Mouse (Mus musculus) stomach, embryonic 14.5 days (tissue): ENCODE results near the gene Vrk2. TPM values are rescaled to one million over a fixed set of nuclear protein-coding genes. Genes with fewer than 3 reads are reported as not detected.

Experiments used
- ATAC-seq: fragments of 200-750 bp; cut with Nextera tagmentation; 2 replicates; pipeline ENCODE4 v1.8.0; 2017; ENCODE audit warnings: low read depth, moderate TSS enrichment; ENCODE audit not compliant: insufficient number of reproducible peaks, insufficient read depth, low FRiP score
- H3K27ac ChIP-seq: fragments of 300-500 bp; sonication (generic); 2 replicates; pipeline ENCODE4 v1.5.1; 2014; ENCODE audit warnings: mild to moderate bottlenecking, low read length, moderate library complexity, mixed read lengths
- H3K27me3 ChIP-seq: fragments of 300-500 bp; sonication (generic); 2 replicates; pipeline ENCODE4 v1.6.1; 2014; ENCODE audit warnings: low read length, control low read depth, mixed read lengths; ENCODE audit not compliant: control insufficient read depth, insufficient read depth
- H3K36me3 ChIP-seq: fragments of 300-500 bp; sonication (generic); 2 replicates; pipeline ENCODE4 v1.6.1; 2014; ENCODE audit warnings: mild to moderate bottlenecking, control low read depth, low read length, moderate library complexity, mixed read lengths; ENCODE audit not compliant: control insufficient read depth, insufficient read depth
- H3K4me1 ChIP-seq: fragments of 300-500 bp; sonication (generic); 2 replicates; pipeline ENCODE4 v1.6.1; 2014; ENCODE audit warnings: low read length, control low read depth, mixed read lengths; ENCODE audit not compliant: control insufficient read depth, insufficient read depth
- H3K4me2 ChIP-seq: fragments of 300-500 bp; sonication (generic); replicated peaks from 2 replicates; pipeline ENCODE4 v1.6.1; 2014; ENCODE audit warnings: low read depth, low read length, control low read depth
- H3K4me3 ChIP-seq: fragments of 300-500 bp; sonication (generic); 2 replicates; pipeline ENCODE4 v1.5.1; 2014; ENCODE audit warnings: low read depth, low read length, control low read depth
- H3K9ac ChIP-seq: fragments of 300-500 bp; sonication (generic); replicated peaks from 2 replicates; pipeline ENCODE4 v1.6.1; 2014; ENCODE audit warnings: low read depth, mild to moderate bottlenecking, control low read depth, low read length, moderate library complexity, mixed read lengths
- H3K9me3 ChIP-seq: fragments of 300-500 bp; sonication (generic); 2 replicates; pipeline ENCODE4 v1.6.1; 2016; ENCODE audit warnings: low read depth, low read length, control low read depth; ENCODE audit not compliant: control insufficient read depth
- WGBS: fragments of 180-500 bp; shearing (Covaris S2); extraction: QIAGEN DNeasy Blood & Tissue Kit; methylation state at CpG from one replicate; pipeline ENCODE4 v1.1.7; 2014; 5-methylcytosine and 5-hydroxymethylcytosine counted together
- polyA plus RNA-seq: library from polyadenylated mRNA; unstranded; fragments of >200 nt; fragmentation: Nextera tagmentation; extraction: Ambion mirVana; gene quantifications from 2 replicates; pipeline ENCODE4 v1.2.1, GENCODE M21; 2014

Gene Vrk2
- polyA plus RNA-seq, 1 experiment from 2014 or later = 30.4 TPM

GRCm38 (mm10) chr11:26587184-26587524 is 6.6 kb downstream of the Vrk2 start:
- no peak for ATAC-seq
- H3K9me3 ChIP-seq = no peaks in the 10 kb centered on the region
- WGBS = 83% methylated on average over 1 of the region's 1 CpGs
- peak overlapping the region; percentile 27; the same call in 1 of the 2 replicates for H3K27ac ChIP-seq
- H3K9ac ChIP-seq = no peak overlapping the region
- no peaks in the 10 kb centered on the region; the same call in none of the 2 replicates for H3K36me3 ChIP-seq
- no peak overlapping the region for H3K4me2 ChIP-seq
- no peaks in the 10 kb centered on the region for H3K27me3 ChIP-seq
- H3K4me3 ChIP-seq = no peak overlapping the region
- H3K4me1 ChIP-seq = peaks cover 6% of the 10 kb centered on the region; the same call in 1 of the 2 replicates

GRCm38 (mm10) chr11:26586367-26587183 is 7.2 kb downstream of the Vrk2 start:
- H3K4me3 ChIP-seq = no peak overlapping the region

DNA sequence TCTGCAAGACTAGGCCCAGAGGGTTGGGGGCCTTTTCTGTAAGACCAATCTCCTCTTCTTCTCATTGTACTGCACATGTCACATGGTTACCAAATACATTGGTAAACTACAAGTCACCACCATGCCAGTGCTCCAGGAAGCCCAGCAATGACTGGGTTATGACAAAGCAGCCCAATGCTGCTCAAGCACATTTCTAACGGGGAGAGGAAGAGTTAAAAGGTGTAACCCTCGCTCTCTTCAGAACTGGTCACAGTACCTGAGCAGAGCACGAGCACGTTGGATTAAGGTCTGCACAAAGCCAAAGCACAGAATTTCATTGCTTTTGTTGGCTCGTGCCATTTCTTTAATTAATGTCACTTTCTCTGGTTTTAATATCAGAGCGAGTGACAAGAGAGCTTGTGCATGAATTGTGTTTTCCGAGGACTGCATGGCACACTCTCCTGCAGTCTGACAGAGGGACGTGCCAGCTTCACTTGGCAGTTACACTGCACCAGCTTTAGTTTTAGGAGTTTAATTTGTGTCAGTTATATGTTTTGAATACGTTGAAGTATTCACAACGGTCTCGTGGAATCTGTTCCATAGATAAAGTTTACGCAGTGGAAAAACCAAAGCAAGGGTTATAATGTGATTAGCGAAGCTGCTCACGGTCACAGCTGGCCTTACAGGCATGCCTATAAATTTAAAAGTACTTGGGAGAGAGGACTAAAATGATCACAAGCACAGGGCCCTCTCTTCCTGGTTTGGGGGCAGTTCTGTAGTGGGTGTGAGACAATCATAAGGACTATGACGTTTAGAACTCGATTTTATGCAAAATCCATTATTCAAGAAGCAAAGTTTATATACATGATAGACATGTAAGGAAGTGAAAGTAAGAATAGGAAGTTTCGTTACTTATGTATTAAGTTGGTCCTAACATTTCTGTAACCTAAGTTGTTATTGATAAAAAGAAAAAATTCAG is 8.1 kb downstream of the Vrk2 start:
- H3K36me3 ChIP-seq = no peaks in the 10 kb centered on the region; the same call in none of the 2 replicates
- no peak overlapping the region for H3K4me2 ChIP-seq
- H3K9ac ChIP-seq = no peak overlapping the region
- no peak overlapping the region for H3K27ac ChIP-seq
- ATAC-seq = no peak
- H3K4me1 ChIP-seq = peaks cover 6% of the 10 kb centered on the region; the same call in 1 of the 2 replicates
- H3K27me3 ChIP-seq = no peaks in the 10 kb centered on the region
- no peaks in the 10 kb centered on the region for H3K9me3 ChIP-seq
- H3K4me3 ChIP-seq = no peak overlapping the region
- 64% methylated on average over 17 of the region's 17 CpGs for WGBS

More at GRCm38 (mm10) chr11:26586367-26587183, 7.2 kb downstream of the Vrk2 start:
- Histone ChIP-seq H3K4me2 (0 out of 2 replicates have a peak overlapping the region, but pooled peaks have one; percentile 12), H3K27me3 (no peaks in the 10 kb centered on the region), H3K9ac (no peak overlapping the region), H3K36me3 (no peaks in the 10 kb centered on the region; the same call in none of the 2 replicates), H3K4me1 (peaks cover 6% of the 10 kb centered on the region; the same call in 1 of the 2 replicates), H3K27ac (peak overlapping the region; percentile 27; the same call in 1 of the 2 replicates), H3K9me3 (no peaks in the 10 kb centered on the region)
- 41% methylated on average over 6 of the region's 6 CpGs for WGBS
- ATAC-seq = no peak

DNA sequence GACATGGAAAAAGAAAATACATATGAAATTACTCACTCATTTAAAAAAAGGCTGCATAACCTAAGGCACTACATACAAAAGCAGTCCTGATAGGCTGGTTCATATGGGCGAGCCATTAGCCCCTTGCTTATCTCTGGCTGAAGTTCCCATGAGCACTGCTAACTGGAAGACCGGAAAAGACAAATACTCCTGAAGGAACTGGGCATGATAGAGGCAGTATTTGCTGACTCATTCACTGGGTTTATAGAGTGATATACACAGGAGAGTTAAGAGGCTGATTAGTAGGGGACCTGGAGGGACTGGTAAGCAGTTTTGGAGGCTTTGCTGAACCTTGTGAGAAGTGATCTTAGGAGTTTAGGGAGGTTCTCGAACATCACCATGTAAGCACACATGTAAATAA is 42.2 kb downstream of the Vrk2 start:
- no peak for ATAC-seq
- Histone ChIP-seq H3K4me1 (no peaks in the 10 kb centered on the region), H3K27ac (no peak overlapping the region), H3K4me2 (no peak overlapping the region), H3K9ac (no peak overlapping the region), H3K36me3 (no peaks in the 10 kb centered on the region), H3K4me3 (no peak overlapping the region), H3K9me3 (no peaks in the 10 kb centered on the region), H3K27me3 (no peaks in the 10 kb centered on the region)
- WGBS = 72% methylated on average over 3 of the region's 3 CpGs

DNA sequence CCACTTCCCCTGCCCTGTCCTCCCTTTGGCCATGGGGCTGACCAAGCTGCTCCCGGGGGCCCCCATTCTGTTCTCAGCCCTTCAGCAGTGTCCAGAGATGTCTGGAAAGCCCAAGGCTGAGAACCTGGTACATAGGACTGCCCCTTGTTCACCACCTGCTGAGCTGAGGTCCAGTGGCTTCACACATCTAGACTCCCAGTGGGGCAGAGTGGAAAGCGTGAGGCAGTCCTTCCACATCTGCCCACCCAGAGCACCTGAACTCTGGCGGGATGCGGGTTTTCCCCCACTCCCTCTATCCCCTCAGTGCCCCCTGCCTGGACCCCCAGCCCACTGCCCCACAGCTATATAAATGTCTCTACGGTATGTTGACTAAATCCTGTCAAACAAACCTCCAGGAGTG is 56.0 kb downstream of the Vrk2 start:
- Histone ChIP-seq H3K4me2 (no peak overlapping the region), H3K9ac (no peak overlapping the region), H3K4me3 (no peak overlapping the region), H3K9me3 (no peaks in the 10 kb centered on the region), H3K36me3 (no peaks in the 10 kb centered on the region), H3K27me3 (no peaks in the 10 kb centered on the region), H3K27ac (no peak overlapping the region), H3K4me1 (no peaks in the 10 kb centered on the region)
- WGBS = 83% methylated on average over 5 of the region's 5 CpGs
- no peak for ATAC-seq

DNA sequence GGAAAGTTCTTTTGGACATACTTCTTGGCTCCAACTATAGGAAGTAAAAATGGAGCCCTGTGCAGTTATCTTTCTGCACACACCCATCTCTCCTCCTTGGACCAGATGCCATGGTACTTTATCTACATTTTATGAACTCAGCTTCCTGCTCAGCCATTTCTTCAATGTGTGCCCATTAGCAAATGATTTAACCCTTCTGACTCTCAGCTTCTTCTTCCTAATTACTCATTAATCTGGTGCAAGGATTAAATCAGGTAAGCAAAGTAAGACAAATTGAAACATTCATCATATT is 60.0 kb downstream of the Vrk2 start:
- Histone ChIP-seq H3K9ac (no peak overlapping the region), H3K4me2 (no peak overlapping the region)
- no peak for ATAC-seq

DNA sequence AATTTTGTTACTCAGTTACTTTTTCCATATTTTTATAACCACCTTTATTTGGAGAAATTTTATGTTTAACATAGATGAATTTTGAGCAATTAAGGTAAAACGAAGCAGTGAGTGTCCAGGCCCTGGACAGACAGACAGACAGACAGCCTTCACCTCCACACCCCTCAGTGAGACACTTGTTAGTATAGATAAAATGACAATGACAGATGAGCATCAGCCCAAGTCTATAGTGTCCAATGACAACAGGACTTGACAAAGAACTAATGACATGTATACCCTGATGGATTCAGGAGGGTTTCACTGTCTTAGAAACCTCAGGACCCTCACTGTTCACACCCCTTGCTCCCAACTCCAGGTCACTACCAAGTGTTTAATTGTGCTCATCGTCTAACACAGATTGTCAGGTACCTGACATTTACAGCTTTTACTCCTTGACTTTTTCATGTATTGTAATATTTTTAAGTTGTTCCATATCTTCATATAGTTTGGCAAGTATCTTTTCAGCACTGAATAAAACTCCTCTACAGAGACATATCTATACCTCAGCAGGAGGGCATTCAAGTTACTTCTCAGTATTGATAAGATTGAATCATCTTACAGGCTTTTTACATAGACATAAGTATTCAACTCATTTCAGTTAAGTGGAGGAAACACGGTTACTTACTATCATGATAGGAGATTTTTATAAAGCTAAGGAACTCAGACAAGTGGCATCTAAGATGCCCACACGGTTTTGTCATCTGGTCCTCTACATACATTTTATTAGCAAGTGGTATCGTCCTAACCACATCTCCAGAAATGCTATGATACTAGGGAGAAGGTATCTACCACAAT is 60.6 kb downstream of the Vrk2 start:
- H3K4me2 ChIP-seq = no peak overlapping the region
- no peak overlapping the region for H3K27ac ChIP-seq
- no peaks in the 10 kb centered on the region for H3K36me3 ChIP-seq
- WGBS = 88% methylated on average over 5 of the region's 5 CpGs
- no peaks in the 10 kb centered on the region for H3K4me1 ChIP-seq
- H3K9ac ChIP-seq = no peak overlapping the region
- no peaks in the 10 kb centered on the region for H3K9me3 ChIP-seq
- no peak for ATAC-seq
- no peak overlapping the region for H3K4me3 ChIP-seq
- H3K27me3 ChIP-seq = no peaks in the 10 kb centered on the region

More for the DNA sequence above, 60.0 kb downstream of the Vrk2 start:
- no peaks in the 10 kb centered on the region for H3K27me3 ChIP-seq
- no peak overlapping the region for H3K4me3 ChIP-seq
- H3K9me3 ChIP-seq = no peaks in the 10 kb centered on the region
- no peaks in the 10 kb centered on the region for H3K36me3 ChIP-seq
- no peaks in the 10 kb centered on the region for H3K4me1 ChIP-seq
- no peak overlapping the region for H3K27ac ChIP-seq

DNA sequence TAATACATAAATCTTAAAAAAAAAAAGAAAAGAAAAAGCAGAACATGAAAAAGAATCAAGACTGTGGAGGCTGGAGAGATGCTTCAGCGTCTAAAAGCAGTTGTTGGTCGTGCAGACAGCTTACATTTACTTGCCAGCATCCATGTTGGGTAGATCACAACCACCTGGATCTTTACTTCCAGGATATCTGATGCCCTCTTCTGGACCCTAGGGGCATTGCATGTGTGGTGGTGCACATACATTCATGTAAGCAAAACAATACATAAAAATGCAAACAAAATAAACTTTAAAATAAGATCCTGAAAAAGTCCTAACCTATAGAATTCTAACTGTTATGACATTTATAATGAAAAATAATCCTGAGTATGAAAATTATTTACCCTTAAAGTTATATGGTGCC is 66.9 kb downstream of the Vrk2 start:
- Histone ChIP-seq H3K27ac (no peak overlapping the region), H3K9me3 (no peaks in the 10 kb centered on the region), H3K4me1 (no peaks in the 10 kb centered on the region), H3K4me2 (no peak overlapping the region), H3K27me3 (no peaks in the 10 kb centered on the region), H3K9ac (no peak overlapping the region), H3K36me3 (no peaks in the 10 kb centered on the region), H3K4me3 (no peak overlapping the region)
- 89% methylated on average over 2 of the region's 2 CpGs for WGBS
- no peak for ATAC-seq
